Mouse (Mus musculus) liver, embryonic 13.5 days (tissue): ENCODE data around the gene Mfap5. TPM values are rescaled to one million over a fixed set of nuclear protein-coding genes. Genes with fewer than 3 reads are reported as not detected.
A peak's percentile ranks its signal among the peaks of the same experiment; 100 is the strongest.
"Not testable (repeated sequence)": the region's sequence is repeated elsewhere in the genome, so short reads cannot be mapped to it uniquely, and the experiment has no call there.

Source experiments
- ATAC-seq: fragments of 200-750 bp; cut with Nextera tagmentation; 2 replicates; pipeline ENCODE4 v1.8.0; 2017; ENCODE audit warnings: low read depth, mild to moderate bottlenecking, moderate number of reproducible peaks, moderate library complexity
- DNase-seq: peaks from one replicate; pipeline ENCODE4 v3.0.0; 2022
- H3K27ac ChIP-seq: fragments of 300-500 bp; sonication (generic); 2 replicates; pipeline ENCODE4 v1.5.1; 2015; ENCODE audit warnings: moderate library complexity, mild to moderate bottlenecking, inconsistent platforms
- H3K27me3 ChIP-seq: fragments of 300-500 bp; sonication (generic); 2 replicates; pipeline ENCODE4 v1.6.1; 2015; ENCODE audit warnings: mild to moderate bottlenecking, inconsistent platforms
- H3K36me3 ChIP-seq: fragments of 300-500 bp; sonication (generic); 2 replicates; pipeline ENCODE4 v1.6.1; 2015; ENCODE audit warnings: mild to moderate bottlenecking, inconsistent platforms
- H3K4me1 ChIP-seq: fragments of 300-500 bp; sonication (generic); replicated peaks from 2 replicates; pipeline ENCODE4 v1.6.1; 2015; ENCODE audit warnings: inconsistent platforms
- H3K4me2 ChIP-seq: fragments of 300-500 bp; sonication (generic); 2 replicates; pipeline ENCODE4 v1.6.1; 2015; ENCODE audit warnings: inconsistent platforms, mild to moderate bottlenecking, moderate library complexity
- H3K4me3 ChIP-seq: fragments of 300-500 bp; sonication (generic); replicated peaks from 2 replicates; pipeline ENCODE4 v1.5.1; 2015; ENCODE audit warnings: mild to moderate bottlenecking, inconsistent platforms
- H3K9ac ChIP-seq: fragments of 300-500 bp; sonication (generic); 2 replicates; pipeline ENCODE4 v1.6.1; 2015; ENCODE audit warnings: mild to moderate bottlenecking, inconsistent platforms
- H3K9me3 ChIP-seq: fragments of 300-500 bp; sonication (generic); replicated peaks from 2 replicates; pipeline ENCODE4 v1.6.1; 2016; ENCODE audit warnings: inconsistent platforms
- WGBS: fragments of 180-500 bp; shearing (Covaris S2); methylation state at CpG from one replicate; pipeline ENCODE4 v1.1.7; 2015; ENCODE audit not compliant: insufficient replicate concordance; 5-methylcytosine and 5-hydroxymethylcytosine counted together
- polyA plus RNA-seq: library from polyadenylated mRNA; unstranded; fragments of >200 nt; fragmentation: Nextera tagmentation; extraction: Ambion mirVana; gene quantifications from 2 replicates; pipeline ENCODE4 v1.2.1, GENCODE M21; 2015

Mfap5 gene
- 0.42 and 0.58 TPM in 2 replicates for polyA plus RNA-seq

- DNase-seq, result no peak
- Histone ChIP-seq H3K4me1 (no peaks in the 10 kb centered on the region), H3K9ac (no peak within 1 kb of the TSS), H3K27me3 (no peaks in the 10 kb centered on the region), H3K4me2 (no peak within 1 kb of the TSS), H3K9me3 (no peaks in the 10 kb centered on the region), H3K4me3 (no peak within 1 kb of the TSS), H3K36me3 (no peaks in the 10 kb centered on the region), H3K27ac (no peak within 1 kb of the TSS)
- 73% methylated on average over 3 of the region's 3 CpGs for WGBS
- ATAC-seq, result no peak
Observed at GRCm38 (mm10) chr6:122505545-122505944, at the start of gene Mfap5. TSS of gene Mfap5 (plus strand) at chr6:122505845.

- no peak overlapping the region for H3K4me2 ChIP-seq
- DNase-seq (no peak), ATAC-seq (no peak)
- no peaks in the 10 kb centered on the region for H3K9me3 ChIP-seq
- WGBS, result 67% methylated on average over 8 of the region's 8 CpGs
- no peak overlapping the region for H3K4me3 ChIP-seq
- H3K4me1 ChIP-seq, result no peaks in the 10 kb centered on the region
- no peaks in the 10 kb centered on the region for H3K27me3 ChIP-seq
- no peak overlapping the region for H3K27ac ChIP-seq
- no peaks in the 10 kb centered on the region for H3K36me3 ChIP-seq
- no peak overlapping the region for H3K9ac ChIP-seq
Observed at GRCm38 (mm10) chr6:122458946-122459693, 46.5 kb upstream of the Mfap5 start.

GRCm38 (mm10) chr6:122466092-122466713 lies 39.4 kb upstream of the Mfap5 start:
- H3K27me3 ChIP-seq, result no peaks in the 10 kb centered on the region
- no peak overlapping the region for H3K4me3 ChIP-seq
- H3K27ac ChIP-seq, result no peak overlapping the region
- H3K4me1 ChIP-seq, result peaks cover 12% of the 10 kb centered on the region
- no peak overlapping the region for H3K4me2 ChIP-seq
- H3K9me3 ChIP-seq, result no peaks in the 10 kb centered on the region
- no peak for ATAC-seq
- no peaks in the 10 kb centered on the region for H3K36me3 ChIP-seq
- no peak for DNase-seq
- 64% methylated on average over 3 of the region's 3 CpGs for WGBS
- no peak overlapping the region for H3K9ac ChIP-seq

GRCm38 (mm10) chr6:122469030-122469640 lies 36.5 kb upstream of the Mfap5 start:
- no peak overlapping the region for H3K4me3 ChIP-seq
- H3K4me2 ChIP-seq, result no peak overlapping the region
- no peaks in the 10 kb centered on the region for H3K36me3 ChIP-seq
- no peaks in the 10 kb centered on the region for H3K27me3 ChIP-seq
- peaks cover 12% of the 10 kb centered on the region for H3K4me1 ChIP-seq
- no peaks in the 10 kb centered on the region for H3K9me3 ChIP-seq
- no peak overlapping the region for H3K9ac ChIP-seq
- WGBS, result 70% methylated on average over 15 of the region's 15 CpGs
- ATAC-seq (peak; percentile 65), DNase-seq (peak; percentile 15)
- no peak overlapping the region; the same call in 1 of the 2 replicates for H3K27ac ChIP-seq

- Histone ChIP-seq H3K27ac (no peak overlapping the region), H3K36me3 (no peaks in the 10 kb centered on the region), H3K27me3 (no peaks in the 10 kb centered on the region), H3K4me2 (no peak overlapping the region), H3K4me1 (peaks cover 12% of the 10 kb centered on the region), H3K4me3 (no peak overlapping the region), H3K9ac (no peak overlapping the region), H3K9me3 (no peaks in the 10 kb centered on the region)
- 15% methylated on average over 2 of the region's 2 CpGs for WGBS
- ATAC-seq, result no peak
- no peak for DNase-seq
Observed at GRCm38 (mm10) chr6:122470240-122470639, 35.4 kb upstream of the Mfap5 start.

GRCm38 (mm10) chr6:122471461-122471860 lies 34.2 kb upstream of the Mfap5 start:
- not testable (repeated sequence) for H3K27ac ChIP-seq, DNase-seq, H3K4me3 ChIP-seq, H3K9me3 ChIP-seq, H3K27me3 ChIP-seq, H3K36me3 ChIP-seq, H3K4me2 ChIP-seq, ATAC-seq, H3K9ac ChIP-seq
- peaks cover 12% of the 10 kb centered on the region for H3K4me1 ChIP-seq
- WGBS, result 74% methylated on average over 3 of the region's 3 CpGs

- DNase-seq (no peak), ATAC-seq (no peak)
- WGBS, result 36% methylated on average over 3 of the region's 3 CpGs
- H3K4me2 ChIP-seq, result no peak overlapping the region
- H3K27me3 ChIP-seq, result peaks cover 11% of the 10 kb centered on the region
- no peaks in the 10 kb centered on the region for H3K36me3 ChIP-seq
- H3K4me1 ChIP-seq, result peaks cover 11% of the 10 kb centered on the region; the same call in 1 of the 2 replicates
- H3K9ac ChIP-seq, result no peak overlapping the region
- H3K9me3 ChIP-seq, result no peaks in the 10 kb centered on the region
- no peak overlapping the region for H3K27ac ChIP-seq
- no peak overlapping the region for H3K4me3 ChIP-seq
Observed at GRCm38 (mm10) chr6:122478062-122478461, 27.6 kb upstream of the Mfap5 start.

GRCm38 (mm10) chr6:122485401-122486296 lies 20.0 kb upstream of the Mfap5 start:
- peaks cover 84% of the 10 kb centered on the region for H3K27me3 ChIP-seq
- H3K9me3 ChIP-seq, result no peaks in the 10 kb centered on the region
- WGBS, result 2% methylated on average over 72 of the region's 91 CpGs

GRCm38 (mm10) chr6:122486297-122487117 lies 19.1 kb upstream of the Mfap5 start:
- Histone ChIP-seq H3K27ac (no peak overlapping the region), H3K9ac (peak overlapping the region; percentile 33; the same call in 1 of the 2 replicates)
- ATAC-seq, result peak; percentile 41; the same call in 1 of the 2 replicates

More at GRCm38 (mm10) chr6:122485401-122486296, 20.0 kb upstream of the Mfap5 start:
- DNase-seq (no peak), ATAC-seq (peak; percentile 4; the same call in 1 of the 2 replicates)
- Histone ChIP-seq H3K36me3 (no peaks in the 10 kb centered on the region), H3K27ac (no peak overlapping the region), H3K9ac (peak overlapping the region; percentile 33; the same call in 1 of the 2 replicates), H3K4me3 (peak overlapping the region; percentile 63), H3K4me2 (peak overlapping the region; percentile 80), H3K4me1 (0 out of 2 replicates have a peak, but pooled peaks cover 6% of the 10 kb centered on the region)

GRCm38 (mm10) chr6:122490929-122491512 lies 14.6 kb upstream of the Mfap5 start:
- peaks cover 93% of the 10 kb centered on the region for H3K27me3 ChIP-seq
- no peaks in the 10 kb centered on the region for H3K9me3 ChIP-seq
- DNase-seq, result no peak
- WGBS, result 19% methylated on average over 15 of the region's 15 CpGs
- peak overlapping the region; percentile 33 for H3K4me3 ChIP-seq
- peak overlapping the region; percentile 52 for H3K4me2 ChIP-seq
- ATAC-seq, result no peak
- H3K4me1 ChIP-seq, result peaks cover 9% of the 10 kb centered on the region; the same call in 1 of the 2 replicates
- H3K36me3 ChIP-seq, result no peaks in the 10 kb centered on the region
- no peak overlapping the region for H3K9ac ChIP-seq
- H3K27ac ChIP-seq, result no peak overlapping the region

More at GRCm38 (mm10) chr6:122486297-122487117, 19.1 kb upstream of the Mfap5 start:
- H3K36me3 ChIP-seq, result no peaks in the 10 kb centered on the region
- no peaks in the 10 kb centered on the region for H3K9me3 ChIP-seq
- H3K4me2 ChIP-seq, result peak overlapping the region; percentile 80
- H3K4me1 ChIP-seq, result 0 out of 2 replicates have a peak, but pooled peaks cover 3% of the 10 kb centered on the region
- WGBS, result under 1% methylated on average over 99 of the region's 111 CpGs
- peaks cover 88% of the 10 kb centered on the region for H3K27me3 ChIP-seq
- no peak for DNase-seq
- peak overlapping the region; percentile 63 for H3K4me3 ChIP-seq
